Mouse (Mus musculus): ENCODE data around the gene Naaladl1. TPM values are rescaled to one million over a fixed set of nuclear protein-coding genes. Genes with fewer than 3 reads are reported as not detected.

Gene Naaladl1
- polyA plus RNA-seq, 1 experiment, result 1.1 TPM

DNA sequence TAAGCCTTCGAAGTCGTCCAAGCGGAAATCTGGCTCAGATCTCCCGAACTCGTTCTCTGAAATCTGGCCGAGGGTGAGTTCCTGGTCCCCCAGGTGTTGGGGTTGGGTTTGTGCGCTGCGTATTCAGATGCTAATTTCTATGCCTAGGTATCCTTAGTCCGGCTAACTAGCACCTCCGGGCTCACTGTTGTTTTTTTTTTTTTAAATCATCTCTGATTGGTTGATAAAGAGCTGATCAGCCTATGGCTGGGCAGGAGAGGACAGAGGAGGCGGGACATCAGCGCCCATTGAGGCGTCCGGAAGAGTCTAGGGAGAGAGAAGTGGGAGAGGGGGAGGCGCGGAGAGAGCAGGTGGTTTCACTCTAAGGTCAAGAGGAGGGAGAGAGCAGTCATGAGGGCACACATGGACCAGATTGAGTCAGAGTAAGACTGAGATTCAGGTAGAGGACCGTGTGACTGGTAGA, 20.1 kb upstream of the Naaladl1 start:
- no peak for TF ChIP-seq CTCF (IDR thresholded peaks at IDR 0.05; ENCODE audit: borderline replicate concordance, extremely low read depth, insufficient read depth, insufficient read length)
- TF ChIP-seq POLR2A (IDR thresholded peaks at IDR 0.05; ENCODE audit: borderline replicate concordance, extremely low read depth, insufficient read depth, insufficient read length, poor library complexity, severe bottlenecking), result no peak
- DNase-seq (ENCODE audit: low read depth), result peak; percentile 82

DNA sequence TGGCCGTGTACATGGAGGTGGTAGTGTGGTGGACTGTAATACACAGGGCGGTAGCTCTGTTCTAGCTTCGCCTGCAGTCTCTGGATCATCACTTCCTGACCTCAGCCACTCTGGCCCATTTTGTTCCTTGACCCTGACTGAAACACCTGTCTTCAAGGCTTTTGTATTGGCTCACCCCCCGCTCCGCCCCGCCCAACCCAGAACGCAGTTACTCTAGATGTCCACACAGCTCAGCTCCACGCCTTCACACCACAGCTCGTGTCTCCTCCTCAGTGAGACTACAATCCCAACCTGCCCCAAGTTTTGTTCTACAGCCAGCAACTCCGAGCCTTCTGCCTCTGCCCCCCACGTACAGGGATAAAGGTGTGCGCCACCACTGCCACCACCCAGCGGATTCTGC, 16.7 kb upstream of the Naaladl1 start:
- TF ChIP-seq POLR2A (IDR thresholded peaks at IDR 0.05; ENCODE audit: borderline replicate concordance, extremely low read depth, insufficient read depth, insufficient read length, poor library complexity, severe bottlenecking), result no peak
- no peak for TF ChIP-seq CTCF (IDR thresholded peaks at IDR 0.05; ENCODE audit: borderline replicate concordance, extremely low read depth, insufficient read depth, insufficient read length)

DNA sequence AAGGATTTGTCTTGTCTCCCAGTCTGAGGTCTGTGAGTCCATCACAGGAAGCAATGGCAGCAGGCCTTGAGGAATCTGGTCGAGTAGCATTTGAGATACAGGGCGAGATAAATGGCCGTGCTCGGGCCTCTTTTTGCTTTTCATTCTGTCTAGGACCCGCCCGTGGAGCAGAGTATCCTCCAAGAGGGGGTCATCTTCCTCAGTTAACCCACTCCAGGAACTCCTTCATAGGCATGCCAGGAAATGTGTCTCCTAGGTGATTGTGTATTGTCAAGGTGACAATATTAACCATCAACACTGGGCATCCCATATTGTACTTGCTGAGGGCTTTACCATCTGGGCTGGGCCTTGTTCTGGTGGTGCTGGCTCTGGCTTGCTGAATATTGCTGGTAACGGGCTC, 11.5 kb upstream of the Naaladl1 start, which contains the start of gene AC131692.1:
TSS of gene AC131692.1 (plus strand) at position 301 of the 400 bp plus-strand sequence.
- no peak for TF ChIP-seq POLR2A (IDR thresholded peaks at IDR 0.05; ENCODE audit: borderline replicate concordance, extremely low read depth, insufficient read depth, insufficient read length, poor library complexity, severe bottlenecking)
- TF ChIP-seq CTCF (IDR thresholded peaks at IDR 0.05; ENCODE audit: borderline replicate concordance, extremely low read depth, insufficient read depth, insufficient read length), result no peak
- DNase-seq (ENCODE audit: low read depth), result no peak

More for the DNA sequence above, 16.7 kb upstream of the Naaladl1 start:
- DNase-seq (ENCODE audit: low read depth), result no peak

DNA sequence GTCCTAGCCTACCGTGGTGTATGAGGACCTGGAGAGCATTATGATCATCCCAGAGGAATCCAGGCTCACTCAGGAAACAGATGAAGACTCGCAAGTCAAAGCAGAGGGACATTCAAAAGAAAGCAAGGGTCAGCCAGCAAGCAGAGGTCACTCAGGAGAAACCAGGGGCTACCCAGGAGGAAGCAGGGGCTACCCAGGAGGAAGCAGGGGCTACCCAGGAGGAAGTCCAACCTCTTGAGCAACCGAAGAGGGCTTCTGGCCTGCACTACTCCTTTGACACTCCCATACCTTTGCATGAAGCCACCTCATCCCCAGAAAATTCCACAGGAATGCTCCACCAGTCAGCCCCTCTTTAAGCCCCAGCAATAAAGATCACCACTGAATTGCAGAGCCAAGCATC, 7.7 kb upstream of the Naaladl1 start:
- no peak for DNase-seq (ENCODE audit: low read depth)
- TF ChIP-seq POLR2A (IDR thresholded peaks at IDR 0.05; ENCODE audit: borderline replicate concordance, extremely low read depth, insufficient read depth, insufficient read length, poor library complexity, severe bottlenecking) (no peak), CTCF (IDR thresholded peaks at IDR 0.05; ENCODE audit: borderline replicate concordance, extremely low read depth, insufficient read depth, insufficient read length) (no peak)

DNA sequence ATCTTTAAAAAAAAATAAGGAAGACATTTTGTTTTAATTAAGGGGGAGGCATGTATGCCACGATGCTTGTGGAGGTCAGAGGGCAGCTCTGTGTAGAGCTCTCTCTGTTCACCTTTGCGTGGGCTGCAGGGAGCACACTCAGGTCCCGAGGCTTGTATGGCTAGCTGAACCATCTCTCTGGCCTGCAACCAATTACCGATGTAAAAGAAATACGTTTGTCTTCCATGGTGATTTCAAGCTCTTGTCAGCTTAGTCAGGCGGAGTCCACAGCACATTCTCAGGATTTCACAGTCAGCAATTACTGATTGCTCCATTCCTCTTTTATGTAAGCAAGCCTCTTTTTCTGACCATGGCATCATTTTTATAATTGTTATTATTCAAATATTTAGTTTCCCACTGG, 4.4 kb upstream of the Naaladl1 start:
- TF ChIP-seq POLR2A (IDR thresholded peaks at IDR 0.05; ENCODE audit: borderline replicate concordance, extremely low read depth, insufficient read depth, insufficient read length, poor library complexity, severe bottlenecking) (no peak), CTCF (IDR thresholded peaks at IDR 0.05; ENCODE audit: borderline replicate concordance, extremely low read depth, insufficient read depth, insufficient read length) (no peak)
- no peak for DNase-seq (ENCODE audit: low read depth)

DNA sequence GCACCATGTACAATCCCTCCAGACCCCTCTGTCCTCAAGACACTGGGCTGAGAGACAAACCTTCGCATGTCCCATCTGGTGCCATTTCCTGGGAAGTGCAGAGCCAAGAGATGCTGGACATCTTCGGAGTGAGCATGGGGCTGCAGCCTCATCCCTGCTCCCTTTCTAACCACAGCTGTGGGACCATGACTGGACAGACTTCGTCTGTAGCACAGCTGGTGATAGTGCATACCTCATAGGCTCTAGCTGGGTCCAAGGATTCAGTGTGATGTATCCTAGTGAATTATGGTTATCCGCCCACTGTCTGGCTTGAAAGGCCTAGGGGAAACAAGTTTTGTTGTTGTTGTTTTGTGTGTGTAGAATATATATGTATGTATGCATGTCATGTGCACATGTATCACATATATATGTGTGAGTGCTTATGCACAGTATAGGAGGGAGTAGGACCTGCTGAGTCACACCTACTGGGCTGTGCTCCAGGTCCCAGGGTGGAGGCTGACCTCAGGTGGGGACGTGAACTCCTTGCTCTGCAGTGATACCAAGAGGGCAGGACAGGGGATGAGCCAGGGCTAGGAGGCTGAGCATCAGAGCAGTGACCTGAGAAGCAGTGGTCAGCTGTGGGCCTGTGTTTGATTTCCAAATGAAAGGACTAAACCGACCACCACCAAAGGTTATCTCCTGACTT, 3.3 kb upstream of the Naaladl1 start:
- no peak for DNase-seq (ENCODE audit: low read depth)
- no peak for TF ChIP-seq POLR2A (IDR thresholded peaks at IDR 0.05; ENCODE audit: borderline replicate concordance, extremely low read depth, insufficient read depth, insufficient read length, poor library complexity, severe bottlenecking)
- no peak for TF ChIP-seq CTCF (IDR thresholded peaks at IDR 0.05; ENCODE audit: borderline replicate concordance, extremely low read depth, insufficient read depth, insufficient read length)

DNA sequence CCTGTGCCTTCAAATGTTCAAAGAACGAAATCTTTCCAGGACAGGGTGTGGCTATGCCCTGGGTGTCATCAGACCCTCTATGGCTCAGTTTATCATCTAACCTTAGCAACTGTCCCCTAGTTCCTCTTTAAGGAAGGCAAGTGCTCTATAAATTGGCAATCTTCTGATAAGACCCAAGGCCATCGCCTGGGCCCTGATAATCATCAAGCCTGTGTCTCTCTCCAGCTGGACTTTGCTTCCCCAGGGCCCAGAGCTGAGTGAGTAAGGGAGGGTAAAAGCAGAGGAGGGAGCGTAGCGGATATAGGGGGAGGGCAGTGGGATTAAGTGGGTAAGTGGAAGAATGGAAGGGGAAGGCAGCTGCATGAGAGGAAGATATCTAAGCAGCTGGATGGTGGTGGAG, 1.1 kb upstream of the Naaladl1 start:
- TF ChIP-seq POLR2A (IDR thresholded peaks at IDR 0.05; ENCODE audit: borderline replicate concordance, extremely low read depth, insufficient read depth, insufficient read length, poor library complexity, severe bottlenecking) (no peak), CTCF (IDR thresholded peaks at IDR 0.05; ENCODE audit: borderline replicate concordance, extremely low read depth, insufficient read depth, insufficient read length) (no peak)
- no peak for DNase-seq (ENCODE audit: low read depth)

DNA sequence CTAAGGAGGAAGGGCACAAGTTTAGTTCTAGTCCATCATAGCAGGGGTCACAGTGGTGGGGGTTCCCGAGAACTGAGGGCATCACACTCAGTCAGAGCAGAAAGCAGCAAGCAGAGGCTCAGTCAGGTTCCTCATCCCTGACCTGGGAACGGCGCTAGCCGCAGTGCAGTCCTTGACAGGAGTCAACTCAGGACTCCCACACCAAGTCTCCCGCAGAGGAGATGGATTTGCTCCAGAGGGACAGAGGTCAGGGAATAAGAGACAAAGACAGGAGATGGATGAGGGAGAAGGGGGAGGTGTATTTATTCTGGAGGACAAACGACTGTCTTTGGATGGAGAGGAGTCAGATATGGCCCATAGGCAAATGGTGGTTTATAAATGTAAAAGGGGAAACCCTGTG, 7.5 kb downstream of the Naaladl1 start:
- no peak for DNase-seq (ENCODE audit: low read depth)

DNA sequence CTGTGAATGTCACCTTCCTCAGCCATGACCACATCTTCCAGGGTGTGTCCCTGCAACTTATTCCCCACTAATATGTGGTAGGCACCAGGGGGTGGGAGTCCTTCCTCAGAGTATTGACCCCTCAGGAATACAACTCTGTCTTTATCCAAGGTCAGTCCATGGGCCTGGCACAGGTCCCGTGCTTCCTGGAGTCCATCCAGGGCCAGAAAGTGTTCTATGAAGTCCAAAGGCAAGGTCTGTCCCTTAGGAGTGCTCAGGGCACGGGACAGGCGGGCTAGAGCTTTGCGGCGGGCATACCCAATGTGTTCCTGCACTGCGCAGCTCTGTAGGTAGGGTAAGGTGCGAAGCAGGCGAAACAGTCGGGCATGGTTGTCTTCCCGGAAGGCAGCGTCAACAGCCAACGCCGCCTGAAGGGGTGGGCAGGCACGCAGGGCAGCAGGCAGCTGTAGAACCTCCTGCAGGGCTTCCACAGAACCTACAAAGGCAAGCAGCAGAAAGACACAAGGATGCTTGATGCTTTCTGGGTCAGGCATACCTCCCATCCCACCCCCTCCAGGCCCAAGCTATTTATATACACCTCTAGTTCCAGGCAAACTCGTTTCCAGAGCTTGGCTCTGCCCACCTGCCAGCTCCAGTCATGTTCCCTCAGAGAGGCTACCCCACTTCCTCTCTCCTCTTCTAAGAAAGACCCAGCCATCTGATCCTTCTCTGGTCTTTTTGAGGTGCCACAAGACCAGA, 10.7 kb downstream of the Naaladl1 start:
- TF ChIP-seq CTCF (IDR thresholded peaks at IDR 0.05; ENCODE audit: borderline replicate concordance, extremely low read depth, insufficient read depth, insufficient read length) (no peak), POLR2A (IDR thresholded peaks at IDR 0.05; ENCODE audit: borderline replicate concordance, extremely low read depth, insufficient read depth, insufficient read length, poor library complexity, severe bottlenecking) (no peak)
- DNase-seq (ENCODE audit: low read depth), result no peak

More for the DNA sequence above, 7.5 kb downstream of the Naaladl1 start:
- no peak for TF ChIP-seq CTCF (IDR thresholded peaks at IDR 0.05; ENCODE audit: borderline replicate concordance, extremely low read depth, insufficient read depth, insufficient read length)
- TF ChIP-seq POLR2A (IDR thresholded peaks at IDR 0.05; ENCODE audit: borderline replicate concordance, extremely low read depth, insufficient read depth, insufficient read length, poor library complexity, severe bottlenecking), result no peak

DNA sequence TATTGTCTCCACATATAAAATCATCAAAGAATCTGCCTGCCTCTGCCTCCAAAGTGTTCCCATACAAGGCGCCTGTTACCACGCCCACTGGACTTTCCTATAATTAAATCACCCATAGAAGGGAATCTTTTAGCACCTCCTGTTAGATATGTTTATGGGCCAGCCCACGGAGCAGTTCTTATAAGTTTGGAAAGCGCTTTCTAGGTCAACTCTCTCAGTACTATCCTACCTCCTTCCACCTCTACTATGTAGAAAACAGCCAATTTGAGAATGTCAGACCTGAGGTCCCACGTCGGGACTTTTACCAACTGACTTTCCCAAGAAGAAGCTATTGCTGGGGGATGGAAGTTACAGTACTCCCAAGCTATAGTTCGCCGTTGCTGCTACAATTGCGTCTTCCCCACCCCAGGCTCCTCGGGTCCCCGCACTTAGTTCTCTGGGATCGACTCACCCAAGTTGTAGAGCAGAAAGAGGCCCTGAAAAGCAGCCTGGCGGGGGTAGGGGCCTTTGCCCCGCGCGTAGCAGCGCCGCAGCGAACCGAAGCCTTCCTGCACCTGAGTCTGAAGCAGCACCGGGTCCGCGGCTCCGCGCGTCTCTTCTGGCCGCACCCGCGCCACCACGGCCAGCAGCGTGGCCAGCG, 11.9 kb downstream of the Naaladl1 start:
- TF ChIP-seq POLR2A (IDR thresholded peaks at IDR 0.05; ENCODE audit: borderline replicate concordance, extremely low read depth, insufficient read depth, insufficient read length, poor library complexity, severe bottlenecking) (no peak), CTCF (IDR thresholded peaks at IDR 0.05; ENCODE audit: borderline replicate concordance, extremely low read depth, insufficient read depth, insufficient read length) (no peak)
- no peak for DNase-seq (ENCODE audit: low read depth)

DNA sequence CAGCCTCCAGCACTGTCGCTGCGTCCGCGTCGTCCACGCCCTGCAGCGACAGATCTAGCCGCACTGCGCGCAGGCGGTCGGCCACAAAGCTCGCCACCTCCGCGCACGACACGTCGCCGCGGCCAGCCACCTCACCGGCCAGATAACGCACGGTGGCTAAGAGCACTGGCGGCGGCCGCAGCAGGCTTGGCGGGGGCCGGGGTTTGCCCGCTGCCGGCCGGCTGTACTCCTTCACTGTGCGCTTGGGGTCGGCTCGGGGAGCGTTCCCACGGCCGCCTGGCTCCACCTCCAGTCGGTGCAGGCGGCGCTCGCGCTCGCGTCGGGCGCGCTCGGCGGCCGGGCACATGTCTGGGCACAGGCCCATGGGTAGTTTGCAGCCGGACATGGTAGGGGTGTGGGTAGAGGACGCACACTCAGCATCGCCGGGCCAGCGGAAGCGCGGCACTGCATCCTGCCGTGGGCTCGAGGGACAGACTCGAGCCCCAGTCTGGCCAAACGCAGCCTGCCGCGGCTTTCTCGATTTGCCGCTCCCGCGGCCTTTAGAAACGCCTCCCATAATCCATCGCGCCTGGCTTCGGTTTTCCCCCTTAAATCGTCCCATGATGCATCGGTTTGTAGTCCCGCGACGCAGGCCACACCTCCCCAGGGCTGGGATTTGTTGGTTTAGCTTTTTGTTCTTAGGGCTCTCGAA, 12.5 kb downstream of the Naaladl1 start, which contains the start of gene Sac3d1:
TSS of gene Sac3d1 (minus strand) at position 665 of the 691 bp plus-strand sequence.
- TF ChIP-seq POLR2A (IDR thresholded peaks at IDR 0.05; ENCODE audit: borderline replicate concordance, extremely low read depth, insufficient read depth, insufficient read length, poor library complexity, severe bottlenecking) (peak; percentile 82), CTCF (IDR thresholded peaks at IDR 0.05; ENCODE audit: borderline replicate concordance, extremely low read depth, insufficient read depth, insufficient read length) (no peak)
- DNase-seq (ENCODE audit: low read depth), result peak; percentile 98

Data from brain, embryonic 14.5 days (tissue).